Mouse (Mus musculus) frontal cortex, adult (tissue): ENCODE results near the gene Txndc16.

Source experiments
- ATAC-seq: cut with Nextera tagmentation; 2 replicates; pipeline ENCODE4 v1.9.2; 2017; ENCODE audit warnings: mild to moderate bottlenecking, moderate library complexity, mixed read lengths; ENCODE audit not compliant: low TSS enrichment

The Txndc16 gene

DNA sequence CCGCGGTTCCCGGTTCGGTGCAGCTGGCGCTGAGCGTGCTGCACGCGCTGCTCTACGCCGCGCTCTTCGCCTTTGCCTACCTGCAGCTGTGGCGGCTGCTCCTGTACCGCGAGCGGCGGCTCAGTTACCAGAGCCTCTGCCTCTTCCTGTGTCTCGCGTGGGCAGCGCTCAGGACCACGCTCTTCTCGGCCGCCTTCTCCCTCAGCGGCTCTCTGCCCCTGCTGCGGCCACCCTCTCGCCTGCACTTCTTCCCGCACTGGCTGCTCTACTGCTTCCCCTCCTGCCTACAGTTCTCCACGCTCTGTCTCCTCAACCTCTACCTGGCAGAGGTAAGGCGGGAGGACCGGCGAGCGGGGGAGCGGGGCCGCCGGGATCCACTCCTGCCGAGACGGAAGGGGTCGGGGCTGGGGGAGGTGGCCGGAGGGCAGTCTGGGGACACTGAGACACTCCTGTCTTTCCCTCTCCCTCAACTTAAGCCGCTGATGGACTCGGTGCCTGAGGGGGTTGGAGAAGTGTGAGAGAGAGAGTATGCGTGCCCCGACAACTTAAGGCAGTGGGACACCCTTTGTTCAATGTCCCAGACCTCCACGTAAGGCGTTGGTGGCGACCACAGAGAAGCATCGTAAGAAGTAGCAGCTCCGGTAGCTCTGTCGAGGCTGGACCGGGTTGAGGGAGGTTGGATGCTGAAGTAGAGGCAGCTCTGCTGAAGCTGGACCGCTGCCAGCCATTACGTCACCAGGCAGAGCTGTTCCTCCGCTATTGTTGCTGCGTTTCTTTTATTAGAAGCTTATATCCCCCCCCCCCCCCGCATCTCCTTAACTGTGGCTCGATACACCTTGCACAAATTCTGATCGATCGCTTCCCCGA, at the start of gene Txndc16:
Gene Txndc16 (minus strand): TSS at position 239 of the 867 bp plus-strand sequence.
- peak; percentile 42 for ATAC-seq

DNA sequence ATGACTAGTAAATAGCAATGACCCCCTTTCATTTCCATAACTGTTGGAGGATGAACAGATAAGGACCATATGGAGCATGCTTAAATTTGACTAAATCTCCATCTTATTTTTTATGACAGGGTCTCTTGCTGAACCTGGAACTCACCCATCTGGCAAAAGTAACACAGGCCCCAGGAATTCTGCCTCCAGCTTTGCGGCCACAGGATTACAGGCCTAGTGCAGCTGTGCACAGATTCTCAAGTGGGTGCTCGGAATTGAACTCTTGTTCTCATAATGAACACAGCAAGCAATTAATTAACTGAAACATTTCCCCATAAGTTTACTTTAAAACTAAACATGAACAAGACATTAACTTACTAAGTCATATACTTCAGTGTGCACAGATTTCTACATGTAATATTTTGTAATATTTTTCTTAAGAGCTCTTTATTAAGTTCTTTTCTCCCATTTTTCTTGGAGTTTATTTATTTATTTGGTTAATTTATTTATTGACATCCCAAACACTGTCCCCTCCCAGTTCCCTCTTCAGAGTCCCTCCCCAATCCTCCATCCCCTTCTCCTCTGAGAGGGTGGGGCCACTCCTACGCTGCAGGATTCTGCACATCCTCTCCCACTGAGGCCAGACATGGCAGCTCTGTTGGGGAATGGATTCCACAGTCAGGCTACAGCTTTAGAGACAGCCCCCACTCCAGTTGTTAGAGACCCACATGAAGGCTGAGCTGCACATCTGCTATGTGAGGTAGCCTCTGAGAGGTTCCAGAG, 43.9 kb upstream of the Txndc16 start:
- ATAC-seq = no peak

- ATAC-seq = no peak
These were observed 31.5 kb upstream of the Txndc16 start for GRCm38 (mm10) chr14:45251548-45252076.

DNA sequence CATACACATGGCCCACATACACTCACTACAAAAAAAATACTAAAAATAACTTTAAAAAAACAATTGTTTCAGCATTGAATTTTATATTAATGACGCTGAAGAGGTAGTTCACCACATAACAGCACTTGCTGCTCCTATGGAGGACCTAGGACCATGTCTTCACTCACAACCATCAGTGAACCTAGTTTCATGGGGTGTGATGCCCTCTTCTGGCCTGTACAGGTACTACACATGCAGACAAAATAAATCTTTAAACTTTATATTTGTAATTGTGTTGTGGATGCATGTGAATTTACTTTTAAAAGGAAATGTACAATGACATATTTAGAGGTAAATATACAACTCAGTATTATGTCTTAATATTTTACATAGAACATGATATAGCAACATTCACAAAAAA, 21.5 kb upstream of the Txndc16 start:
- ATAC-seq = no peak

DNA sequence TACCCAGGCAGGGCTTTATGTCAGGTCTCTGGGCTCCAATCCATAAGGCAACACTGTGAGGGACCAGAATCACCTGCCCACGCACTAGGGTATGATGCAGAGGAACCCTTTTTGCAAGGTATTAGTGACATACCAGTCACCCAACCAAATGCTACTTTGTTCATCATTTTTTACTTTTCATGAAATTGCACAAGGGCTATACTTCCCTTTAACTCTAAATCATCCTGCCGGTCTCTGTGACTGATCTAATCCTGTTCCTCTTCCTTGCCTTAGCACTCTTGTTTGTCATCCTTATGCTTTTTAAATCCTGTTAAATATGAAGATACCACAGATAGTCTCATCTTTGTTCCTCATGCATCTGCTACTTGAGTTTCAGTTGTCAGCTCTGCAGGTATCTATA, 18.9 kb upstream of the Txndc16 start:
- no peak for ATAC-seq

DNA sequence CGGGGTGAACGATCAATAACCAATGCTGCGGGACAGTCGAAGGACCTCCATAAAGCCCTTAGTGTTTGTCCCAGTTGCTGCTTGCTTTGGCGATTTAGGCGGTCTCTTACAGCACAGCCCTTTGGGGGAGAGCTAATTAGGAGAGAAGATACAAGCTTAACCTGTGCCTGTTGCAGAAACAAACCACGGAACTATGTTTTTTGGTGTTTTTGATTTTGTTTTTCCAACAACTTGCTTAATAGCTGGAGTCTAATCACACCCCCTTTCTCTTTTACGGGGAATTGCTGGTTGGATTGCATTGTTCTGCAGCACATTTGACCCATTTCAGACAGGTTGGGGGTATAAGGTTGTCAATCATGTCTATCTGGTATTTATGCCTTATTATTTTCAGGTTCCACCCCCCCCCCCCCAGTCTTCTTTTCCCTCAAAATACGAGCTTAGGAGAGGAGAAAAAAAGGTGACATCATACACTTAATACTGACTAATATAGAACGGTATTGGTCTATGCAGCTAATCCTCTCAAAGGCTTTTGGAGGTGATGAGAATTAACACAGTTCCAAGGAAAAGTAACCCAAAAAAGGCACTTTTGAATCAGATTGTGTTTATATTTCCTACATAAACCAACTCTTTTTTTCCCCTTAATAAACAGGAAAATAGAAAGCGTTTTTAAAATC, 966 bp upstream of the Txndc16 start:
- no peak for ATAC-seq

GRCm38 (mm10) chr14:45219281-45220089, 643 bp downstream of the Txndc16 start, which contains the start of gene Gpr137c:
Gene Gpr137c (plus strand): TSS chr14:45219717.
- peak; percentile 87 for ATAC-seq

- ATAC-seq = no peak
These were observed 2.4 kb downstream of the Txndc16 start for GRCm38 (mm10) chr14:45217693-45218092.

- no peak for ATAC-seq
These were observed 3.3 kb downstream of the Txndc16 start for GRCm38 (mm10) chr14:45216711-45217340.

DNA sequence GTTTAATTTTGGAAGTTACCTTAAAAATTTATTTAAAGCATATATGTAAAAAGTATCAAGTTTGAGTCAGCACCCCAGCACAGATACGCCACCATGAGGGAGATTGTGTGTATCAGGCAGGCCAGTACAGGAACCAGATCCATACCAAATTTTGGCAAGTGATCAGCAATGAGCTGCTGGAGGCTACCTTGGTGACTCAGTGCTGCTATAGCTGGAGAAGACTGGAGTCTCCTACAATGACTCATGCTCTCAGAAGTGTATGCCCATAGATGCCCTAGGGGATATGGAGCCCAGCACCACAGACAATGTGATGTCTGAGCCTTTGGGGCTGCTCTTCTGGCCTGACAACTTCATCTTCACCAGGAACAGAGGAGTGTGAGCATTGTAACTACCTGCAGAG, 8.7 kb downstream of the Txndc16 start:
- ATAC-seq = peak; percentile 75

DNA sequence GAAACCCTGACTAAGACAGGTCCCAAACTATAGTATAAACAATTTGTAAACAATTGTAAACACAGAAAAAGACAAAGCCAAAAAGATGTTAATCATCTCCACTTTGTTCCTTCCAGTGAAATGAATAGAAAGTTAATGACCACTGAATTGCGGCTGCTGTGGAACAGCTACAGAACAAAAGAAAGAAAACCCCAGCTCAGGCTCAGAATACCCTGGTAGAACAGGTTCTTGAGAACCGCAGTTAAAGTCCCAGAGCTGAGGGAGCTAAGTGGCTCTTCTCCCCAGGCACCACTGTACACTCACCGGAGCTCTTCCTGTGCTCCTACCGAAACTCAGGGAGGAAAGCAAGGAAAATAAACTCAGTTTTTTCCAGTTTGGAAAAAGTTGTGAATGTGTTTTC, 9.4 kb downstream of the Txndc16 start:
- ATAC-seq = no peak

- ATAC-seq = no peak
These were observed 19.5 kb downstream of the Txndc16 start for GRCm38 (mm10) chr14:45200607-45201006.

DNA sequence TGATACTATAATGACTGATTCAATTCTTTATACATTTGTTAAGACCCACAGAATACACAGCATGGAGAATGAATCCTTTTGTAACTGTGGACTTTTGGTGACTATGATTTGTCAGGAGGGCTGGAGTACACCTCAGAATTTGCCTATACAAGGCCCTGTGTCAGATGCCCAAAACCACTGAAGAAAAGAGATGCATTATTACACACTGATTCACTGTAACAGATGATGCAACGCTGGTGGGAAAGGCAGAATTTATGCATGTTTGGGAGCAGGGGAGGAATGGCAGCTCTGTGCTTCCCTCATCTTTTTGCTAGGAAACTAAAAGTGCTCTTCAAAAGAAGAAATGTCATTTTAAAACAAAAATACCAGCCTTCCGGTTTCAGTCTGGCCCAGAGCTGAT, 29.1 kb downstream of the Txndc16 start:
- ATAC-seq = peak; percentile 27; the same call in 1 of the 2 replicates

DNA sequence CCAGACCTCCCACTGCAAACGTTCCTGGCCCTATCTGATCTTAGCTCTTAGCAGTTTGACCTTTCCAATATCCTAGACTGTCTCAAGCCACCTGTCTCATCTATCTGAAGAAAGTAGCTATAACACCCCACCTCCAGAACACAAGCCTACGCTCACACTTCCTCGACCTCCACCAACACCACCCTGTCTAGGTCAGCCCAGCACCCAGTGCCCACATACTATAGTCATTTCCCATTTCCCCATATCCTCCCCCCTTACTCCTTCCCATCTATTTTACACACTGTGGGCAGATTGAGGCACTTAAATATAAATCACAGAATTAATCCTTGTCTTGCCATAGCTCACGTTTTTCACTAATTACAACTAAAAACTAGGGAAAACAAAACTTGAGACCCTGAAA, 38.5 kb downstream of the Txndc16 start:
- no peak for ATAC-seq

DNA sequence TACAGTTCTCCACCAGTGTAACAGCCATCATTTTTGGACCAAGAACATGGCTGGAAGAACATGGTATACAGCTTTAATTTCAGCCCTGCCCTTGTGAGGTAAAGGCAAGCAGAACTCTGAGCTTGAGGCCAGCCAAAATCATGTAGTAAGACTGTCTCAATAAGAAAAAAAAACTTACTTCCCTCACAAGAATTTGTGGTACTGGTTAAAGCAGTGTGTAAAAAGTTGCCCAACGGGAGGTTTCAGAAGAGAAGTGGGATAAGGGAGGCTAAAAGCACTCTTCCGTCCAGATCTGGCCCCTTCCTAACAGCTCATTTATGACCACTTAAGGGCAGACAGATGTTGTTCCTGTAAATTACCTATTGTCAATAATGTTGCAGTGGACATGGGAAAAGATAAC, 40.5 kb downstream of the Txndc16 start:
- ATAC-seq = no peak

GRCm38 (mm10) chr14:45179186-45179585, 40.9 kb downstream of the Txndc16 start:
- ATAC-seq = no peak

DNA sequence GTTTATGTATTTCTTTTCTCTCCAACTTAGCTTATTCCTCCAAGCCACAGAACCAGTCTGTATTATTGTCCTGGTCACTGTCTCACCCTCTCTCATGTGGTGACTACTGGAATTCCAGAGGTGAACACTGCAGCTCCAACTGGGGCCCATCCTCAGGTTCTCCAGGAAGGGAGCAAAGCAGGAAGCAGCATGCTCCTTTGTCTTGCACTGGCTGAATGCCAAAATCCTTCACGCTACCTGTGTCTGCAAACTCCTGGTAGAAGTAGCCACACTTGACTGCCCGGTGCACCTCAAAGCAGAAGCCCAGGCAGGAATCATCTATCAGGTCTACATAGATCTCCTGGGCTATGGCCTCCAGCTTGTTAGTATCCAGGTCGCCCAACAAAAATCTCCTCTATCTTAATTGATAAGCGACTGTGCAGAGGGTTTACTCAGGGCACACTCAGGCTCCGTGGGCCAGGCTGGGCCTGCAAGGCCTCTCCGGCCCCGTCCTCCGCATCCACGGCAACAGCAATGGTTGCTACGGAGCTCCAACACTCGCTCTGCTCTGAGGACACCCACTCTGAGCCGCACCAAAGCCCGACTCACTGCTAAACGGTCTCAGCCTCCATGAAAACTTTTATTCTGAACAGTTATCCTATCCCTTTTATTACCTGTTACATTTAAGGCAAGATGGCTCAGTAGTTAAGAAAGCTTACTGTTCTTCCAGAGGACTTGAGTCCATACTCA, 45.0 kb downstream of the Txndc16 start:
- ATAC-seq = peak; percentile 70

DNA sequence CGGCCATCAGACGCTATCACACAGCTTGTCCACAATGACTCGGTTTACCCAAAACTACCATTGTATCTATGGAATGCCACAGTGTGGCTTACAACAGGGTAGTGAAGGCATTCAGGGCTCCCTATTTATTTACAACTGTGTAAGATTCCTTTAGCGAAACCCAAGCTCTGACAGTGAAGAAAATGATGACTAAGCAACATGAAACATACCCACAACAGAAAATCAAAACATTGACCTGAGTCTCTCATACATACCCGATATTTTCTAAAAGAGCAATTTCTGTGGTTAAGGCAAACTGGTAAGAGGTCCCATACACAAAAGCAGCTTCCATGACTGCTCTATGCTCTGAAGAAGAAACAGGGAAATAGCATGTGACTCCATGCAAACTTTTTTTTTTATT, 47.9 kb downstream of the Txndc16 start:
- no peak for ATAC-seq

GRCm38 (mm10) chr14:45167366-45167765, 52.8 kb downstream of the Txndc16 start:
- no peak; the same call in 1 of the 2 replicates for ATAC-seq
